Mouse (Mus musculus) gastrocnemius, postnatal 14 days (tissue): ENCODE data around the gene Mxd1. TPM values are rescaled to one million over a fixed set of nuclear protein-coding genes. Genes with fewer than 3 reads are reported as not detected.

ENCODE experiments used
- DNase-seq: peaks from one replicate; pipeline ENCODE4 v3.0.0; 2021; ENCODE audit warnings: mixed read lengths
- intact Hi-C: fragments of 180-260 bp; cut with DNase I; formaldehyde crosslinking; loops from one replicate; pipeline ENCODE4 v1.15.1; 2025; ENCODE audit warnings: low total_unique reads
- long read RNA-seq, 2 experiments: library from polyadenylated mRNA; stranded (forward); transcript quantifications; one replicate each; pipeline ENCODE4 v2.0.0; 2021
- total RNA-seq, 2 experiments: library from RNA; stranded (reverse); gene quantifications; 2 replicates each; pipeline ENCODE4 v1.2.3; 2021

Gene Mxd1
- total RNA-seq, result 1 to 10 TPM; 3.9 to 4.0 TPM
- long read RNA-seq, experiment 1, full-length matches to known transcripts, result 1 of 2 reads
- long read RNA-seq, experiment 1, partial matches to known transcripts, result 0 of 2 reads
- long read RNA-seq, experiment 1, other reads (novel, unspliced or antisense), result 1 of 2 reads
- long read RNA-seq, experiment 2, full-length matches to known transcripts, result 2 of 6 reads
- long read RNA-seq, experiment 2, partial matches to known transcripts, result 0 of 6 reads
- long read RNA-seq, experiment 2, other reads (novel, unspliced or antisense), result 4 of 6 reads

GRCm38 (mm10) chr6:86668580-86669239 lies at the start of gene Mxd1:
TSS of gene Mxd1 (minus strand) at chr6:86669161.
- peak; percentile 35 for DNase-seq
- intact Hi-C loops, result no loop called here

GRCm38 (mm10) chr6:86708072-86708774 lies 39.3 kb upstream of the Mxd1 start:
- intact Hi-C loops, result no loop called here
- no peak for DNase-seq

- no peak for DNase-seq
- intact Hi-C loops, result no loop called here
Observed at GRCm38 (mm10) chr6:86702577-86702976, 33.6 kb upstream of the Mxd1 start.

- intact Hi-C loops, result no loop called here
Observed at GRCm38 (mm10) chr6:86697903-86698302, 28.9 kb upstream of the Mxd1 start.

GRCm38 (mm10) chr6:86696213-86696612 lies 27.3 kb upstream of the Mxd1 start:
- intact Hi-C loops, result no loop called here
- no peak for DNase-seq

More at GRCm38 (mm10) chr6:86697903-86698302, 28.9 kb upstream of the Mxd1 start:
- DNase-seq, result no peak

- DNase-seq, result no peak
- intact Hi-C loops, result no loop called here
Observed at GRCm38 (mm10) chr6:86694465-86694864, 25.5 kb upstream of the Mxd1 start.

GRCm38 (mm10) chr6:86689671-86690070 lies 20.7 kb upstream of the Mxd1 start:
- no peak for DNase-seq

GRCm38 (mm10) chr6:86686971-86687370 lies 18.0 kb upstream of the Mxd1 start:
- intact Hi-C loops, result no loop called here
- no peak for DNase-seq

More at GRCm38 (mm10) chr6:86689671-86690070, 20.7 kb upstream of the Mxd1 start:
- intact Hi-C loops, result no loop called here

GRCm38 (mm10) chr6:86684655-86685011 lies 15.7 kb upstream of the Mxd1 start:
- no peak for DNase-seq
- intact Hi-C loops, result no loop called here

GRCm38 (mm10) chr6:86683872-86684654 lies 15.1 kb upstream of the Mxd1 start, which contains the start of gene Snrnp27:
TSS of gene Snrnp27 (minus strand) at chr6:86684522.
- intact Hi-C loops, result no loop called here
- DNase-seq, result peak; percentile 89

- intact Hi-C loops, result no loop called here
Observed at GRCm38 (mm10) chr6:86681289-86681688, 12.3 kb upstream of the Mxd1 start.

GRCm38 (mm10) chr6:86678341-86678740 lies 9.4 kb upstream of the Mxd1 start:
- intact Hi-C loops, result loop anchor here (10.0 kb wide), 1 partner anchor 214 kb away; no protein-coding TSS in a partner anchor
- DNase-seq, result no peak

More at GRCm38 (mm10) chr6:86681289-86681688, 12.3 kb upstream of the Mxd1 start:
- DNase-seq, result no peak

GRCm38 (mm10) chr6:86670873-86671272 lies 1.9 kb upstream of the Mxd1 start:
- no peak for DNase-seq

GRCm38 (mm10) chr6:86669240-86669727 lies 323 bp upstream of the Mxd1 start:
- intact Hi-C loops, result no loop called here

More at GRCm38 (mm10) chr6:86670873-86671272, 1.9 kb upstream of the Mxd1 start:
- intact Hi-C loops, result loop anchor here (5.0 to 10.0 kb wide), 2 partner anchors 129 to 206 kb away; no protein-coding TSS in a partner anchor

GRCm38 (mm10) chr6:86667061-86667460 lies 1.9 kb downstream of the Mxd1 start:
- DNase-seq, result no peak
- intact Hi-C loops, result no loop called here

More at GRCm38 (mm10) chr6:86669240-86669727, 323 bp upstream of the Mxd1 start:
- DNase-seq, result peak; percentile 100

GRCm38 (mm10) chr6:86665560-86666307 lies 3.2 kb downstream of the Mxd1 start:
- DNase-seq, result no peak
- intact Hi-C loops, result no loop called here

GRCm38 (mm10) chr6:86665076-86665475 lies 3.9 kb downstream of the Mxd1 start:
- intact Hi-C loops, result no loop called here
- no peak for DNase-seq

- DNase-seq, result no peak
- intact Hi-C loops, result no loop called here
Observed at GRCm38 (mm10) chr6:86660161-86660877, 8.6 kb downstream of the Mxd1 start.
